Mouse (Mus musculus): Measurements from ENCODE around the gene Kcnip1. TPM values are rescaled to one million over a fixed set of nuclear protein-coding genes. Genes with fewer than 3 reads are reported as not detected.

The Kcnip1 gene
- polyA plus RNA-seq (2014; fragmentation: Nextera tagmentation; extraction: Ambion mirVana) = 3.5 and 4.9 TPM in 2 replicates

DNA sequence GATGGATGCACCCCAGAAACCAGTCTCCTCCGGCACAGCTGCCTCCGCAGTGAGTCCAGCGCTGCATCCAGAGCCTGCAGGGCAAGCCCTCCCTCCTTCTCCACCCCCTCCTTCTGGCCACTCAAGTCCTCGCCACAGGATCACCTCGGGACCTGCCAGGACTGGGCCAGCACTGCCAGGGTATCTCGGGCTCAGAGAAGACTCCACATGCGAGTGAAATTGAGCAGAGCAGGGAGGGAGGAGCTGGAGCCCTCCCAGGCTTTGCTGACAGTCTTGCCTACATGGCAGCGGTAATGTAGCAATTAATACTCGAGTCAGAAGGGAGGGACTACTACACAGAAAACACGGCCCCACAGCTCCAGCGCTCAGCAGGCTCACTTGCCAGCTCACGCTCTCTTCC lies at the start of gene Kcnip1:
Kcnip1 (minus strand) TSS at position 215 of the 400 bp plus-strand sequence.
- H3K36me3 ChIP-seq (replicated peaks; ENCODE audit: control insufficient read depth, insufficient read depth, low read depth, low read length) = no peaks in the 10 kb centered on the region
- H3K4me3 ChIP-seq (ENCODE audit: low read depth, low read length) = no peak within 1 kb of the TSS
- 20% methylated on average over 12 of the region's 12 CpGs for WGBS
- no peaks in the 10 kb centered on the region for H3K4me1 ChIP-seq (ENCODE audit: control insufficient read depth, insufficient read depth, low read length)
- no peak within 1 kb of the TSS; the same call in 1 of the 2 replicates for H3K9ac ChIP-seq (replicated peaks; ENCODE audit: low read length)
- no peaks in the 10 kb centered on the region for H3K27me3 ChIP-seq (ENCODE audit: control insufficient read depth, insufficient read depth, low read length)
- peak; percentile 9 for DNase-seq (ENCODE audit: low spot score)
- no peaks in the 10 kb centered on the region for H3K9me3 ChIP-seq (replicated peaks; ENCODE audit: control insufficient read depth, low read length)
- no peak within 1 kb of the TSS for H3K27ac ChIP-seq (replicated peaks; ENCODE audit: low read depth, low read length)
- 0 out of 2 replicates have a peak, but pooled peaks have one; percentile 39 for ATAC-seq (replicated peaks; ENCODE audit: insufficient number of reproducible peaks, low FRiP score, low TSS enrichment, low read depth)
- H3K4me2 ChIP-seq (ENCODE audit: low read depth, low read length) = peak within 1 kb of the TSS; percentile 6; the same call in 1 of the 2 replicates

DNA sequence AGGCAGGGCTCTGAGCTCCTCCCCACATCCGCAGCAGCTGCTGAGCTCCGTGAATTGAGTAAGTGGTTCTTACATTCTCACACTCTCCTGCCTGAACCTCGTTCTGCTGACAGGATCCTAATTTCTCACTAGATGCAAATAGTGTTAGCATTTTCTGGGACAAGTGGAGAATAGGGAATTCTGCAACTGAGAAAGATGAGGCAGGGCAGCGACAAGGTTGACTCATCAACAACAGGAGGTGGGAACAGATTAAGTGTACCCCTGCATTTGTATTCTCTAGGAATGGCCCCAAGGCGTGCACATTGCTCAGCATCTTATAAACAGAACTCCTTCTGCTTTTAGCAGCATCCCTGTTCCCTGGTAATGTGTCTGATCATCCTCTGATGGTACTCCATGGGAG lies 47.1 kb upstream of the Kcnip1 start:
- Histone ChIP-seq H3K27ac (replicated peaks; ENCODE audit: low read depth, low read length) (no peak overlapping the region), H3K36me3 (replicated peaks; ENCODE audit: control insufficient read depth, insufficient read depth, low read depth, low read length) (no peaks in the 10 kb centered on the region), H3K4me1 (ENCODE audit: control insufficient read depth, insufficient read depth, low read length) (no peaks in the 10 kb centered on the region), H3K4me3 (ENCODE audit: low read depth, low read length) (no peak overlapping the region), H3K4me2 (ENCODE audit: low read depth, low read length) (no peak overlapping the region), H3K9ac (replicated peaks; ENCODE audit: low read length) (no peak overlapping the region), H3K9me3 (replicated peaks; ENCODE audit: control insufficient read depth, low read length) (no peaks in the 10 kb centered on the region), H3K27me3 (ENCODE audit: control insufficient read depth, insufficient read depth, low read length) (no peaks in the 10 kb centered on the region)
- 88% methylated on average over 5 of the region's 5 CpGs for WGBS
- DNase-seq (ENCODE audit: low spot score) (no peak), ATAC-seq (replicated peaks; ENCODE audit: insufficient number of reproducible peaks, low FRiP score, low TSS enrichment, low read depth) (no peak)

DNA sequence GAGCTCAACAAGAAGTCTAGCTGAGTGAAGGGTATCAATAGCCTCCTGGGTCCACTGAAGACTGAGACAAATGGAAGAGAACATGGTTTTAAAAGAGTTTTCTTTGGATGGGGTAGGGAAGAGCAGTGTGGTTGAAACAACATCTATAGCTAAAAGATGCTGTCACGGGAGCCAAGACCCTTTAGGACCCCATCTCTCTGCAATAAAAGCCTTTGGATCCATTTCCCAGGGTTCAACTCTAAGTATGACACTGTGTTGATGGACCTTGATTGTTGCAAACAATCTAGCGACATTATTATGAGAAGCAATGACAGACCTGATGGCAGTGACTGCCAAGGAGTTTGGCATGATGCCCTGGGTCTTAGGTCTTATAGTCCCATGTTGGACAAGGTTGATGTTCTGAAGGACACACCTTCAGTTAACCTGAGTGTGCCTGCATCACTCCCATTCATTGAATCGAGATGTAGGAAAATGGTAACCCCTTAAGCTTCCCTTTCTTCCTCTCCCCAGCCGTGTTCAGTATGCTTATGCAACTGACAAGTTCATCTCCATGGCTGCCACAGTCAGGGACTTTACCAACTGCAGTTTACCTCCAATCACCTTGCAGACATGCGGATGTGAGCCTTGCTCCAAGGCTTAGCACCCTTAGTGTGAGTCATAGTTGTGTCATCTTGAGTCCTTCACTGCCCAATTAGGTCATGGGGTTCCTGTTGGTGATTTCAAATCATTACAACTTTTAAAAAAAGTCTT lies 43.1 kb upstream of the Kcnip1 start:
- Histone ChIP-seq H3K4me2 (ENCODE audit: low read depth, low read length) (no peak overlapping the region), H3K27me3 (ENCODE audit: control insufficient read depth, insufficient read depth, low read length) (no peaks in the 10 kb centered on the region), H3K9me3 (replicated peaks; ENCODE audit: control insufficient read depth, low read length) (no peaks in the 10 kb centered on the region), H3K9ac (replicated peaks; ENCODE audit: low read length) (no peak overlapping the region), H3K4me1 (ENCODE audit: control insufficient read depth, insufficient read depth, low read length) (no peaks in the 10 kb centered on the region), H3K4me3 (ENCODE audit: low read depth, low read length) (no peak overlapping the region), H3K36me3 (replicated peaks; ENCODE audit: control insufficient read depth, insufficient read depth, low read depth, low read length) (no peaks in the 10 kb centered on the region), H3K27ac (replicated peaks; ENCODE audit: low read depth, low read length) (no peak overlapping the region)
- DNase-seq (ENCODE audit: low spot score) (no peak), ATAC-seq (replicated peaks; ENCODE audit: insufficient number of reproducible peaks, low FRiP score, low TSS enrichment, low read depth) (no peak)
- WGBS = 75% methylated on average over 5 of the region's 5 CpGs

- 77% methylated on average over 2 of the region's 2 CpGs for WGBS
- no peak overlapping the region for H3K4me3 ChIP-seq (ENCODE audit: low read depth, low read length)
- H3K27me3 ChIP-seq (ENCODE audit: control insufficient read depth, insufficient read depth, low read length) = no peaks in the 10 kb centered on the region
- no peaks in the 10 kb centered on the region for H3K36me3 ChIP-seq (replicated peaks; ENCODE audit: control insufficient read depth, insufficient read depth, low read depth, low read length)
- DNase-seq (ENCODE audit: low spot score) = no peak
- no peak overlapping the region for H3K4me2 ChIP-seq (ENCODE audit: low read depth, low read length)
- no peaks in the 10 kb centered on the region for H3K4me1 ChIP-seq (ENCODE audit: control insufficient read depth, insufficient read depth, low read length)
- no peaks in the 10 kb centered on the region for H3K9me3 ChIP-seq (replicated peaks; ENCODE audit: control insufficient read depth, low read length)
- ATAC-seq (replicated peaks; ENCODE audit: insufficient number of reproducible peaks, low FRiP score, low TSS enrichment, low read depth) = no peak
- no peak overlapping the region for H3K27ac ChIP-seq (replicated peaks; ENCODE audit: low read depth, low read length)
- no peak overlapping the region for H3K9ac ChIP-seq (replicated peaks; ENCODE audit: low read length)
These were observed 41.8 kb upstream of the Kcnip1 start for GRCm38 (mm10) chr11:34034794-34035193.

DNA sequence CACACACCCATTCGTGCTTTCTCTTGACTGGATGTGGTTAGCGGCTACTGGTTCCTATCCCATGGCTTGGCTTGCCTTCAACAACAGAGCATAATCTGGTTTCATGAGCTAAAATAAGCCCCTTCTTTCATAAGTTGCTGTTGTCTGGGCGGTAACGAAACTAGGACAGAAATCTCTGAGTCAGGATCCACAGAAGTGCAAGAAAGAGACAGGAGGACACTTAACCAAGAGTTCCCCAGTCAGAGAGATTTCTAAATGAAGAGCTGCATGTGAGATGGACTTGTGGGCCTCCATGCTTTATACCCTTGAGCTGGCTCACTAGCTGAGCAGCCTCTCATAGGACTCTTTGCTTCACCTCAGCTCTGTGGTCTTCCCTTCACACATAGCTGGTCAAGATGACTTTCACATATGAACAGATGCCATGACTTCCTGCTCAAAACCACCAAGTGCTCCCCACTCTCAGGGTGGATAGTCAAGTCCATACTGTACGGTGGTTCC lies 41.1 kb upstream of the Kcnip1 start:
- no peak for DNase-seq (ENCODE audit: low spot score)
- Histone ChIP-seq H3K27ac (replicated peaks; ENCODE audit: low read depth, low read length) (no peak overlapping the region), H3K9ac (replicated peaks; ENCODE audit: low read length) (no peak overlapping the region), H3K4me2 (ENCODE audit: low read depth, low read length) (no peak overlapping the region), H3K4me3 (ENCODE audit: low read depth, low read length) (no peak overlapping the region), H3K27me3 (ENCODE audit: control insufficient read depth, insufficient read depth, low read length) (no peaks in the 10 kb centered on the region), H3K4me1 (ENCODE audit: control insufficient read depth, insufficient read depth, low read length) (no peaks in the 10 kb centered on the region), H3K36me3 (replicated peaks; ENCODE audit: control insufficient read depth, insufficient read depth, low read depth, low read length) (no peaks in the 10 kb centered on the region), H3K9me3 (replicated peaks; ENCODE audit: control insufficient read depth, low read length) (no peaks in the 10 kb centered on the region)
- 88% methylated on average over 5 of the region's 5 CpGs for WGBS
- ATAC-seq (replicated peaks; ENCODE audit: insufficient number of reproducible peaks, low FRiP score, low TSS enrichment, low read depth) = no peak

- Histone ChIP-seq H3K36me3 (replicated peaks; ENCODE audit: control insufficient read depth, insufficient read depth, low read depth, low read length) (no peaks in the 10 kb centered on the region), H3K9me3 (replicated peaks; ENCODE audit: control insufficient read depth, low read length) (no peaks in the 10 kb centered on the region), H3K4me2 (ENCODE audit: low read depth, low read length) (no peak overlapping the region), H3K27me3 (ENCODE audit: control insufficient read depth, insufficient read depth, low read length) (no peaks in the 10 kb centered on the region), H3K27ac (replicated peaks; ENCODE audit: low read depth, low read length) (no peak overlapping the region), H3K4me1 (ENCODE audit: control insufficient read depth, insufficient read depth, low read length) (no peaks in the 10 kb centered on the region), H3K9ac (replicated peaks; ENCODE audit: low read length) (no peak overlapping the region), H3K4me3 (ENCODE audit: low read depth, low read length) (no peak overlapping the region)
- ATAC-seq (replicated peaks; ENCODE audit: insufficient number of reproducible peaks, low FRiP score, low TSS enrichment, low read depth) (no peak), DNase-seq (ENCODE audit: low spot score) (no peak)
- WGBS = 72% methylated on average over 8 of the region's 8 CpGs
These were observed 38.3 kb upstream of the Kcnip1 start for GRCm38 (mm10) chr11:34031015-34031805.

GRCm38 (mm10) chr11:34029658-34030057 lies 36.7 kb upstream of the Kcnip1 start:
- DNase-seq (ENCODE audit: low spot score) = no peak
- Histone ChIP-seq H3K9ac (replicated peaks; ENCODE audit: low read length) (no peak overlapping the region), H3K36me3 (replicated peaks; ENCODE audit: control insufficient read depth, insufficient read depth, low read depth, low read length) (no peaks in the 10 kb centered on the region), H3K9me3 (replicated peaks; ENCODE audit: control insufficient read depth, low read length) (no peaks in the 10 kb centered on the region), H3K27ac (replicated peaks; ENCODE audit: low read depth, low read length) (no peak overlapping the region), H3K4me1 (ENCODE audit: control insufficient read depth, insufficient read depth, low read length) (no peaks in the 10 kb centered on the region), H3K4me3 (ENCODE audit: low read depth, low read length) (no peak overlapping the region), H3K27me3 (ENCODE audit: control insufficient read depth, insufficient read depth, low read length) (no peaks in the 10 kb centered on the region), H3K4me2 (ENCODE audit: low read depth, low read length) (no peak overlapping the region)
- WGBS = 47% methylated on average over 5 of the region's 5 CpGs
- no peak for ATAC-seq (replicated peaks; ENCODE audit: insufficient number of reproducible peaks, low FRiP score, low TSS enrichment, low read depth)

DNA sequence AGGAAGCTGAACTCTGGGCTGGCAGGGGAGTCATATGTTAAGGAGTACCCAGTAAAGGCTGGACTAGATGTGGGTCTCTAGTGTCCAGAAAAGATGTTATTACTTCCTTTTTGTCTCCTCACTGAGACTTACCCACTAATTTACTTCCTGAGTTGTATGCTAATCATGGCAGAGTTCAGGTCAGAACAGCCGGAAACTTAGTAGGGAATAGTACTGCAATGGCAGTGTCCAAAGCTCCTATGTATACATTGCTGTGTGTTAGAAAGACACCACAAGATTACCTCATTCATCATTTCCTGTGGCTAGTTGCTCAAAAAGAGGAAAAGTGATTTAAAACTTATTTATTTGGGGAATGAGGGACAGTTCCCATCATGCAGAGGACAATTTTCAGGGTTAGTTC lies 32.1 kb upstream of the Kcnip1 start:
- no peaks in the 10 kb centered on the region for H3K9me3 ChIP-seq (replicated peaks; ENCODE audit: control insufficient read depth, low read length)
- no peaks in the 10 kb centered on the region for H3K36me3 ChIP-seq (replicated peaks; ENCODE audit: control insufficient read depth, insufficient read depth, low read depth, low read length)
- H3K27me3 ChIP-seq (ENCODE audit: control insufficient read depth, insufficient read depth, low read length) = no peaks in the 10 kb centered on the region
- no peak for DNase-seq (ENCODE audit: low spot score)
- no peak overlapping the region for H3K27ac ChIP-seq (replicated peaks; ENCODE audit: low read depth, low read length)
- H3K4me2 ChIP-seq (ENCODE audit: low read depth, low read length) = no peak overlapping the region
- no peak overlapping the region for H3K9ac ChIP-seq (replicated peaks; ENCODE audit: low read length)
- H3K4me1 ChIP-seq (ENCODE audit: control insufficient read depth, insufficient read depth, low read length) = no peaks in the 10 kb centered on the region
- 76% methylated on average over 1 of the region's 1 CpGs for WGBS
- no peak overlapping the region for H3K4me3 ChIP-seq (ENCODE audit: low read depth, low read length)
- ATAC-seq (replicated peaks; ENCODE audit: insufficient number of reproducible peaks, low FRiP score, low TSS enrichment, low read depth) = no peak

All from embryonic facial prominence, embryonic 11.5 days (tissue).